Mouse (Mus musculus): ENCODE data around the gene Zfp382. TPM values are rescaled to one million over a fixed set of nuclear protein-coding genes. Genes with fewer than 3 reads are reported as not detected.

Zfp382 gene
- total and polyA plus RNA-seq, 3 experiments: 2.6 to 6.8 (median 5.8) TPM

DNA sequence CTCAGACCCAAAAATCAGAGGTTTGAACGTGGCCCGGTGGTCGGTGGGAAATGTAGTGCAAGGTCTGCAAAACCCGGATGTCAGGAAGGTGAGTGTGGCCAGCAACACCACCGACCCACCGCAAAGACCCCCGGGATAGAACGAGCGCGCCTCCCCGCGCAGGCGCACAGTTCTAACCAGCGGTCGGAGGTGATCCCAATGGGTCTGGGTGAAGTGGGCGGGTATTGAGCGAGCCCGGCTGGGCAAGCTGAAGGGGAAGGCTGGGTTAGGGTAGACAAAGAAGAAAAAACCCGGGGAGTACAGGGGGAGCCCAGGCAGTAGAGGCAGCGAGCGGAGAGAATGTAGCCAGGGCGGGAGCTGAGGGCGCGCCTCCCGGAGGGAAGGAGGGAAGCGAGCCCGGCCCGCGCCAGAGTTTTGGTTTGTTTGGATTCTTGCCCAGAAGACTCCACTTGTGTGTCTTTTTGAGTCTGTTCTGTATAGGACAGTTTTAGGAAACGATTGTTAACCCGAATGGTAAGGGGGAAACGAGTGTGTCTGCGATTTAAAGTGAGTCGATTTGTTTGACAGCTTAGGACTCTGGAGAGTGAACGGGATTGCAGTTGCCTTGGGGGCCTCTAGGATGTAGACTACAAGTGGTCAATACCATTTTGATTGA, 21.9 kb downstream of the Zfp382 start:
- H3K4me1 ChIP-seq (ENCODE audit: insufficient read depth, low read depth, low read length): no peaks in the 10 kb centered on the region
- TF ChIP-seq POLR2AphosphoS5 (IDR thresholded peaks at IDR 0.05; ENCODE audit: insufficient replicate concordance, low read depth, low read length) (no peak), TAL1 (conservative IDR thresholded peaks at IDR 0.05; ENCODE audit: low read depth, low read length) (no peak)
- no peak for ATAC-seq (ENCODE audit: extremely low read depth, insufficient number of reproducible peaks, low FRiP score, poor library complexity, severe bottlenecking)

DNA sequence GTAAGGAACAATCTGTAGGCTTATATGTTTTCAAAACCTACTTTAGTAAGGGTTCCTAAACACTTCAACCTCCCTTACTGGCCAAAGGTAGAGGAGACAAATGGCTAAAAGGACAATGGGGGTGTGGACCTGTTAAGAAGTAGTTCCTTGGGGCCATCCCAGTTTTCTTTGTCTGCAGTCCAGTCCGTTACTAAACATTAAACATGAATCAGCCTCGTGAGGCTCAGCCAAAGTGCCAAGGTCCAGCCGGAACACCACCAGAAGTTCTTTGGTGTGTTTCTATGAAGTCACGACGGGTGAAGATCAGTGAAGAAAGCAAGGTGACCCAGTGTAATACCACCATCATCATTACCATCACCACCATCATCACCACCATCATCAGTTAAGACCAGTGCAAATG, 25.3 kb downstream of the Zfp382 start:
- H3K27me3 ChIP-seq (ENCODE audit: insufficient read depth, low read length): no peaks in the 10 kb centered on the region
- no peak overlapping the region for H3K4me3 ChIP-seq (ENCODE audit: low read depth, low read length)
- ATAC-seq (ENCODE audit: extremely low read depth, insufficient number of reproducible peaks, low FRiP score, poor library complexity, severe bottlenecking): no peak
- H3K4me1 ChIP-seq (ENCODE audit: insufficient read depth, low read depth, low read length): no peaks in the 10 kb centered on the region
- TF ChIP-seq GATA2 (IDR thresholded peaks at IDR 0.05; ENCODE audit: borderline replicate concordance, low read depth, low read length) (no peak), GATA1 (IDR thresholded peaks at IDR 0.05; ENCODE audit: borderline replicate concordance, low read length) (no peak), POLR2AphosphoS5 (IDR thresholded peaks at IDR 0.05; ENCODE audit: insufficient replicate concordance, low read depth, low read length) (no peak), TAL1 (conservative IDR thresholded peaks at IDR 0.05; ENCODE audit: low read depth, low read length) (no peak), CTCF (IDR thresholded peaks at IDR 0.05; ENCODE audit: low read depth, low read length) (no peak)
- no peak for DNase-seq (ENCODE audit: low spot score)
- peaks cover 72% of the 10 kb centered on the region for H3K9me3 ChIP-seq (replicated peaks)
- peaks cover 78% of the 10 kb centered on the region for H3K36me3 ChIP-seq (replicated peaks)

More for the DNA sequence above, 21.9 kb downstream of the Zfp382 start:
- H3K4me3 ChIP-seq (ENCODE audit: low read depth, low read length): no peak overlapping the region
- H3K9me3 ChIP-seq (replicated peaks): peaks cover 45% of the 10 kb centered on the region
- H3K27me3 ChIP-seq (ENCODE audit: insufficient read depth, low read length): no peaks in the 10 kb centered on the region
- H3K36me3 ChIP-seq (replicated peaks): peaks cover 70% of the 10 kb centered on the region
- DNase-seq (ENCODE audit: low spot score): no peak

DNA sequence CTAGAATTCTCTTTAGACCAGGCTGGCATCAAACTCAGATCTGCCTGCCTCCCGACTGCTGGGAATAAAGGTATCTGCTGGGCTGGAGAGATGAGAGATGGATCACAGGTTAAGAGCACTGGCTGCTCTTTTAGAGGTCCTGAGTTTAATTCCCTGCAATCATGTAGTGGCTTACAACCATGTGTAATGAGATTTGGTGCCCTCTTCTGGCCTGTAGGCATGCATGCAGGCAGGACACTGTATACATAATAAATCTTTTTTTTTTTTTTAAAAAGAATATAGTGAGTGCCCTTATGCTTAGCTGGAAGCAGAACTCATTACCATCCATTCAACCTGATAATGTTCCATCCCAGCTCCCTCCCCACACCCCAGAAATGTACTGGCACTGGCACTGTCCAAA, 32.3 kb downstream of the Zfp382 start:
- no peak overlapping the region for H3K4me3 ChIP-seq (ENCODE audit: low read depth, low read length)
- no peak for ATAC-seq (ENCODE audit: extremely low read depth, insufficient number of reproducible peaks, low FRiP score, poor library complexity, severe bottlenecking)
- no peak for DNase-seq (ENCODE audit: low spot score)
- H3K9me3 ChIP-seq (replicated peaks): peaks cover 89% of the 10 kb centered on the region
- no peaks in the 10 kb centered on the region for H3K27me3 ChIP-seq (ENCODE audit: insufficient read depth, low read length)
- peaks cover 83% of the 10 kb centered on the region for H3K36me3 ChIP-seq (replicated peaks)
- no peaks in the 10 kb centered on the region for H3K4me1 ChIP-seq (ENCODE audit: insufficient read depth, low read depth, low read length)
- TF ChIP-seq CTCF (IDR thresholded peaks at IDR 0.05; ENCODE audit: low read depth, low read length) (no peak), TAL1 (conservative IDR thresholded peaks at IDR 0.05; ENCODE audit: low read depth, low read length) (no peak), POLR2AphosphoS5 (IDR thresholded peaks at IDR 0.05; ENCODE audit: insufficient replicate concordance, low read depth, low read length) (no peak), GATA1 (IDR thresholded peaks at IDR 0.05; ENCODE audit: borderline replicate concordance, low read length) (no peak), GATA2 (IDR thresholded peaks at IDR 0.05; ENCODE audit: borderline replicate concordance, low read depth, low read length) (no peak)

DNA sequence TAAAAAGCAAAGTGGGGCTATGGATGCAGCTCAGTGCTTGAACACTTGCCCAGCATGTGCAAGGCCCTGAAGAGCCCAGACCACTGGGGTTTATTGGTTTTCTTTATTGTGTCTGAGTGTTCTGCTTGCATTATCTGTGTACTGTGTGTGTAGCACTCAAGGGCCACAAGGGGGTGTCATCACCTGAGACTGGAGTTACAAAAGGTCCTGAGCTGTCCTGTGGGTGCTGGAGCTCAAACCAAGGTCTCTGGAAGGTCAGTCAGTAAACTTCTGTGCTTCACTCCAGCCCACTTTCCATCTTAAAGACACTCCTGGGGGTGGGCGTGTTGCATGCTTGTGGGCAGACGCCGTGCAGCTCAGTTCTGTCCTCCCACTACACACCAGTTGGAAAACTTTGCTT, 33.8 kb downstream of the Zfp382 start:
- no peaks in the 10 kb centered on the region for H3K27me3 ChIP-seq (ENCODE audit: insufficient read depth, low read length)
- H3K4me3 ChIP-seq (ENCODE audit: low read depth, low read length): no peak overlapping the region
- no peak for ATAC-seq (ENCODE audit: extremely low read depth, insufficient number of reproducible peaks, low FRiP score, poor library complexity, severe bottlenecking)
- no peak for DNase-seq (ENCODE audit: low spot score)
- peaks cover 82% of the 10 kb centered on the region for H3K36me3 ChIP-seq (replicated peaks)
- peaks cover 85% of the 10 kb centered on the region for H3K9me3 ChIP-seq (replicated peaks)
- no peaks in the 10 kb centered on the region for H3K4me1 ChIP-seq (ENCODE audit: insufficient read depth, low read depth, low read length)
- TF ChIP-seq POLR2AphosphoS5 (IDR thresholded peaks at IDR 0.05; ENCODE audit: insufficient replicate concordance, low read depth, low read length) (no peak), CTCF (IDR thresholded peaks at IDR 0.05; ENCODE audit: low read depth, low read length) (no peak), GATA2 (IDR thresholded peaks at IDR 0.05; ENCODE audit: borderline replicate concordance, low read depth, low read length) (no peak), GATA1 (IDR thresholded peaks at IDR 0.05; ENCODE audit: borderline replicate concordance, low read length) (no peak), TAL1 (conservative IDR thresholded peaks at IDR 0.05; ENCODE audit: low read depth, low read length) (no peak)

DNA sequence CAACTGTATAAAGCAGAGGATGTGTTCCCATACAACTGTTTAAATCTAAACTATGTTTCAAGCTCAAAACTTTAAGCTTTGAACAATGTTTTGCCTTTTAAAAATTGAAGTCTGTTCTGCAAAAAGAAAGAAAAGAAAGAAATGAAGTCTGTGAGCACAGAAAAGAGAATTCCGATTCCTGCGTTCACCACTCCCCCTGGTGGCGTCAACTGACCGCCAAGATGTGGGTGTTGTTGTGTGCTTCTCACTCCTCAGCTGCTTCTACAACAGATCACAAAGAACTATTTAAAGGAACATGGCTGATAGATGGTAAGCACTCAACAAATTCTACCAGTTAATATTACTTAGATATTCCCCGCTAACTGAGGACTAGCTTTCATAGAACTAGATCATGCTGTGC, 41.4 kb downstream of the Zfp382 start:
- Histone ChIP-seq H3K4me3 (ENCODE audit: low read depth, low read length) (no peak overlapping the region), H3K9me3 (replicated peaks) (peaks cover 87% of the 10 kb centered on the region), H3K4me1 (ENCODE audit: insufficient read depth, low read depth, low read length) (peaks cover 5% of the 10 kb centered on the region; the same call in 1 of the 2 replicates), H3K36me3 (replicated peaks) (peaks cover 92% of the 10 kb centered on the region), H3K27me3 (ENCODE audit: insufficient read depth, low read length) (peaks cover 2% of the 10 kb centered on the region; the same call in 1 of the 2 replicates)
- ATAC-seq (ENCODE audit: extremely low read depth, insufficient number of reproducible peaks, low FRiP score, poor library complexity, severe bottlenecking) (no peak), DNase-seq (ENCODE audit: low spot score) (no peak)
- no peak for TF ChIP-seq CTCF (IDR thresholded peaks at IDR 0.05; ENCODE audit: low read depth, low read length)
- TF ChIP-seq POLR2AphosphoS5 (IDR thresholded peaks at IDR 0.05; ENCODE audit: insufficient replicate concordance, low read depth, low read length): no peak
- no peak for TF ChIP-seq TAL1 (conservative IDR thresholded peaks at IDR 0.05; ENCODE audit: low read depth, low read length)
- no peak for TF ChIP-seq GATA1 (IDR thresholded peaks at IDR 0.05; ENCODE audit: borderline replicate concordance, low read length)
- TF ChIP-seq GATA2 (IDR thresholded peaks at IDR 0.05; ENCODE audit: borderline replicate concordance, low read depth, low read length): no peak

DNA sequence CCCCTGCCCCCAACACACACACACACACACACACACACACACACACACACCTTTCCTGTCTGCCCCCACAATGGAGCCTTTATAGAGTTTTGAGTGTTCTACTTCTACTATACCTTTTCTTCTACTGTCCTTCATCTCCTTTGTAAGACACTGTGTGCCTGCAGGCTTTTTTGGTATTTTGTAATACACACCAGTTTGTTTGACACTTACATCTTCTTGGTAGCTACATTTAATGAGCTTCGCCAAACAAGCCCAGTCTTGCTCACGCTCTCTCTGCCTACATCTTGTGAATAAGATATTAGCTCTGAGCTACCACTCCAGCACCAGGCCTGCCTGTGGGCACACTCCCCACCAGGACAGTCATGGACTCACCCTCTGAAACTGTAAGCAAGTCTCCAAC, 43.0 kb downstream of the Zfp382 start:
- H3K27me3 ChIP-seq (ENCODE audit: insufficient read depth, low read length): peaks cover 2% of the 10 kb centered on the region; the same call in 1 of the 2 replicates
- DNase-seq (ENCODE audit: low spot score) (no peak), ATAC-seq (ENCODE audit: extremely low read depth, insufficient number of reproducible peaks, low FRiP score, poor library complexity, severe bottlenecking) (no peak)
- TF ChIP-seq GATA1 (IDR thresholded peaks at IDR 0.05; ENCODE audit: borderline replicate concordance, low read length): no peak
- TF ChIP-seq POLR2AphosphoS5 (IDR thresholded peaks at IDR 0.05; ENCODE audit: insufficient replicate concordance, low read depth, low read length): no peak
- no peak for TF ChIP-seq CTCF (IDR thresholded peaks at IDR 0.05; ENCODE audit: low read depth, low read length)
- TF ChIP-seq GATA2 (IDR thresholded peaks at IDR 0.05; ENCODE audit: borderline replicate concordance, low read depth, low read length): no peak
- TF ChIP-seq TAL1 (conservative IDR thresholded peaks at IDR 0.05; ENCODE audit: low read depth, low read length): no peak
- peaks cover 76% of the 10 kb centered on the region for H3K36me3 ChIP-seq (replicated peaks)
- no peak overlapping the region for H3K4me3 ChIP-seq (ENCODE audit: low read depth, low read length)
- peaks cover 5% of the 10 kb centered on the region; the same call in 1 of the 2 replicates for H3K4me1 ChIP-seq (ENCODE audit: insufficient read depth, low read depth, low read length)
- H3K9me3 ChIP-seq (replicated peaks): peaks cover 72% of the 10 kb centered on the region

Data from G1E (cell line).